Mouse (Mus musculus) thymus, postnatal 25 days (tissue): ENCODE results near the gene Gad1.
A peak's percentile ranks its signal among the peaks of the same experiment; 100 is the strongest.

Experiments
- DNase-seq: peaks from one replicate; pipeline ENCODE4 v3.0.0; 2022

Gene Gad1

GRCm38 (mm10) chr2:70565651-70566602 is 13.1 kb downstream of the Gad1 start:
- DNase-seq, result no peak

- DNase-seq, result no peak
Observed at GRCm38 (mm10) chr2:70566603-70566981, 13.7 kb downstream of the Gad1 start.

GRCm38 (mm10) chr2:70567071-70567681 is 14.3 kb downstream of the Gad1 start:
- no peak for DNase-seq

GRCm38 (mm10) chr2:70567682-70568077 is 14.8 kb downstream of the Gad1 start:
- no peak for DNase-seq

GRCm38 (mm10) chr2:70568198-70568941 is 15.5 kb downstream of the Gad1 start:
- DNase-seq, result no peak

GRCm38 (mm10) chr2:70571698-70572097 is 18.8 kb downstream of the Gad1 start:
- no peak for DNase-seq

- no peak for DNase-seq
Observed at GRCm38 (mm10) chr2:70572251-70572650, 19.4 kb downstream of the Gad1 start.

GRCm38 (mm10) chr2:70573544-70574210 is 20.8 kb downstream of the Gad1 start:
- no peak for DNase-seq

- DNase-seq, result no peak
Observed at GRCm38 (mm10) chr2:70588200-70588599, 35.3 kb downstream of the Gad1 start.

GRCm38 (mm10) chr2:70592432-70592831 is 39.6 kb downstream of the Gad1 start:
- no peak for DNase-seq

- DNase-seq, result no peak
Observed at GRCm38 (mm10) chr2:70593670-70594069, 40.8 kb downstream of the Gad1 start.

- no peak for DNase-seq
Observed at GRCm38 (mm10) chr2:70595896-70596295, 43.0 kb downstream of the Gad1 start.

- no peak for DNase-seq
Observed at GRCm38 (mm10) chr2:70609769-70610168, 56.9 kb downstream of the Gad1 start.

- no peak for DNase-seq
Observed at GRCm38 (mm10) chr2:70614745-70615351, 62.0 kb downstream of the Gad1 start.

GRCm38 (mm10) chr2:70616076-70616475 is 63.2 kb downstream of the Gad1 start:
- no peak for DNase-seq

GRCm38 (mm10) chr2:70616617-70617016 is 63.7 kb downstream of the Gad1 start:
- no peak for DNase-seq

- no peak for DNase-seq
Observed at GRCm38 (mm10) chr2:70619232-70619835, 66.5 kb downstream of the Gad1 start.

GRCm38 (mm10) chr2:70620225-70620624 is 67.4 kb downstream of the Gad1 start:
- DNase-seq, result peak; percentile 47

GRCm38 (mm10) chr2:70622244-70622643 is 69.4 kb downstream of the Gad1 start:
- DNase-seq, result no peak

- DNase-seq, result no peak
Observed at GRCm38 (mm10) chr2:70625761-70626160, 72.9 kb downstream of the Gad1 start.

GRCm38 (mm10) chr2:70628397-70628796 is 75.5 kb downstream of the Gad1 start:
- DNase-seq, result no peak

GRCm38 (mm10) chr2:70629339-70629761 is 76.5 kb downstream of the Gad1 start:
- DNase-seq, result no peak
